Mouse (Mus musculus): Measurements from ENCODE around the gene Mbd3.

The Mbd3 gene

GRCm38 (mm10) chr10:80399191-80399972, at the start of gene Mbd3:
Gene Mbd3, minus strand, starts transcription at chr10:80399550.
- in situ Hi-C loops (cut with MboI, MseI): no loop called here

GRCm38 (mm10) chr10:80445898-80446601, 46.7 kb upstream of the Mbd3 start:
- in situ Hi-C loops (cut with MboI, MseI): loop anchor here (5.0 kb wide), 1 partner anchor 66 kb away; no protein-coding TSS in a partner anchor

GRCm38 (mm10) chr10:80445052-80445451, 45.7 kb upstream of the Mbd3 start:
- in situ Hi-C loops (cut with MboI, MseI): loop anchor here (5.0 kb wide), 1 partner anchor 67 kb away; no protein-coding TSS in a partner anchor

- in situ Hi-C loops (cut with MboI, MseI): loop anchor here (5.0 kb wide), 1 partner anchor 68 kb away; no protein-coding TSS in a partner anchor
Measured at GRCm38 (mm10) chr10:80444339-80445045, 45.1 kb upstream of the Mbd3 start.

- in situ Hi-C loops (cut with MboI, MseI): no loop called here
Measured at GRCm38 (mm10) chr10:80443575-80444278, 44.4 kb upstream of the Mbd3 start.

- in situ Hi-C loops (cut with MboI, MseI): no loop called here
Measured at GRCm38 (mm10) chr10:80442989-80443388, 43.6 kb upstream of the Mbd3 start.

- in situ Hi-C loops (cut with MboI, MseI): no loop called here
Measured at GRCm38 (mm10) chr10:80441598-80441997, 42.2 kb upstream of the Mbd3 start.

GRCm38 (mm10) chr10:80440031-80440430, 40.7 kb upstream of the Mbd3 start:
- in situ Hi-C loops (cut with MboI, MseI): no loop called here

GRCm38 (mm10) chr10:80437973-80438372, 38.6 kb upstream of the Mbd3 start:
- in situ Hi-C loops (cut with MboI, MseI): no loop called here

GRCm38 (mm10) chr10:80436276-80436675, 36.9 kb upstream of the Mbd3 start:
- in situ Hi-C loops (cut with MboI, MseI): no loop called here

- in situ Hi-C loops (cut with MboI, MseI): no loop called here
Measured at GRCm38 (mm10) chr10:80435764-80436163, 36.4 kb upstream of the Mbd3 start.

- in situ Hi-C loops (cut with MboI, MseI): no loop called here
Measured at GRCm38 (mm10) chr10:80434823-80435222, 35.5 kb upstream of the Mbd3 start.

- in situ Hi-C loops (cut with MboI, MseI): no loop called here
Measured at GRCm38 (mm10) chr10:80434233-80434592, 34.9 kb upstream of the Mbd3 start.

GRCm38 (mm10) chr10:80433513-80434232, 34.3 kb upstream of the Mbd3 start, which contains the start of gene Tcf3:
Gene Tcf3, minus strand, starts transcription at chr10:80433647.
- in situ Hi-C loops (cut with MboI, MseI): no loop called here

GRCm38 (mm10) chr10:80432936-80433512, 33.7 kb upstream of the Mbd3 start:
- in situ Hi-C loops (cut with MboI, MseI): no loop called here

- in situ Hi-C loops (cut with MboI, MseI): no loop called here
Measured at GRCm38 (mm10) chr10:80432387-80432785, 33.0 kb upstream of the Mbd3 start.

- in situ Hi-C loops (cut with MboI, MseI): no loop called here
Measured at GRCm38 (mm10) chr10:80431570-80432386, 32.4 kb upstream of the Mbd3 start.

GRCm38 (mm10) chr10:80430375-80430980, 31.1 kb upstream of the Mbd3 start:
- in situ Hi-C loops (cut with MboI, MseI): no loop called here

GRCm38 (mm10) chr10:80429800-80430199, 30.4 kb upstream of the Mbd3 start:
- in situ Hi-C loops (cut with MboI, MseI): no loop called here
